Mouse (Mus musculus) brain, embryonic 18.5 days (tissue): ENCODE data around the gene Cyb5b.

ENCODE experiments used
- DNase-seq: peaks from one replicate; pipeline ENCODE4 v3.0.0-alpha.2; 2012; ENCODE audit warnings: low read depth, low spot score

The Cyb5b gene

GRCm38 (mm10) chr8:107129171-107130025, 21.0 kb upstream of the Cyb5b start:
- DNase-seq: no peak

- no peak for DNase-seq
These were observed 20.4 kb upstream of the Cyb5b start for GRCm38 (mm10) chr8:107130028-107130427.

- DNase-seq: no peak
These were observed 17.6 kb upstream of the Cyb5b start for GRCm38 (mm10) chr8:107132581-107133491.

GRCm38 (mm10) chr8:107133881-107134280, 16.6 kb upstream of the Cyb5b start:
- no peak for DNase-seq

GRCm38 (mm10) chr8:107136003-107136612, 14.3 kb upstream of the Cyb5b start:
- no peak for DNase-seq

GRCm38 (mm10) chr8:107137591-107137990, 12.8 kb upstream of the Cyb5b start:
- DNase-seq: no peak

GRCm38 (mm10) chr8:107138338-107138737, 12.1 kb upstream of the Cyb5b start:
- DNase-seq: no peak

- no peak for DNase-seq
These were observed 10.6 kb upstream of the Cyb5b start for GRCm38 (mm10) chr8:107139704-107140470.

- no peak for DNase-seq
These were observed 7.9 kb upstream of the Cyb5b start for GRCm38 (mm10) chr8:107142539-107142938.

GRCm38 (mm10) chr8:107143501-107143900, 6.9 kb upstream of the Cyb5b start:
- DNase-seq: no peak

GRCm38 (mm10) chr8:107146186-107146585, 4.3 kb upstream of the Cyb5b start:
- DNase-seq: no peak

GRCm38 (mm10) chr8:107148802-107149201, 1.6 kb upstream of the Cyb5b start:
- no peak for DNase-seq

- DNase-seq: no peak
These were observed 410 bp upstream of the Cyb5b start for GRCm38 (mm10) chr8:107150057-107150403.

- DNase-seq: no peak
These were observed 926 bp downstream of the Cyb5b start for GRCm38 (mm10) chr8:107151212-107151920.

GRCm38 (mm10) chr8:107153326-107154210, 3.1 kb downstream of the Cyb5b start:
- DNase-seq: no peak

- DNase-seq: no peak
These were observed 6.4 kb downstream of the Cyb5b start for GRCm38 (mm10) chr8:107156816-107157215.

- no peak for DNase-seq
These were observed 7.4 kb downstream of the Cyb5b start for GRCm38 (mm10) chr8:107157836-107158235.

- DNase-seq: no peak
These were observed 8.4 kb downstream of the Cyb5b start for GRCm38 (mm10) chr8:107158890-107159289.

GRCm38 (mm10) chr8:107164251-107164773, 13.9 kb downstream of the Cyb5b start:
- DNase-seq: no peak
